Mouse (Mus musculus) kidney, postnatal 10 days (tissue): ENCODE data around the gene Xirp1.
A peak's percentile ranks its signal among the peaks of the same experiment; 100 is the strongest.

Experiments used
- DNase-seq: peaks from one replicate; pipeline ENCODE4 v3.0.0; 2021; ENCODE audit warnings: mixed read lengths

The Xirp1 gene

GRCm38 (mm10) chr9:119983585-119984535 is 39.5 kb downstream of the Xirp1 start:
- DNase-seq = peak; percentile 97

GRCm38 (mm10) chr9:119982956-119983551 is 40.3 kb downstream of the Xirp1 start:
- DNase-seq = peak; percentile 63

- DNase-seq = peak; percentile 79
Observed at GRCm38 (mm10) chr9:119982241-119982811, 41.1 kb downstream of the Xirp1 start.

- peak; percentile 87 for DNase-seq
Observed at GRCm38 (mm10) chr9:119981183-119982179, 41.9 kb downstream of the Xirp1 start.

- DNase-seq = peak; percentile 72
Observed at GRCm38 (mm10) chr9:119980770-119981182, 42.6 kb downstream of the Xirp1 start.

- DNase-seq = no peak
Observed at GRCm38 (mm10) chr9:119979749-119980148, 43.6 kb downstream of the Xirp1 start.

GRCm38 (mm10) chr9:119978811-119979441 is 44.5 kb downstream of the Xirp1 start:
- DNase-seq = no peak

- no peak for DNase-seq
Observed at GRCm38 (mm10) chr9:119978151-119978810, 45.1 kb downstream of the Xirp1 start.

- DNase-seq = peak; percentile 60
Observed at GRCm38 (mm10) chr9:119977557-119978060, 45.8 kb downstream of the Xirp1 start.

- DNase-seq = no peak
Observed at GRCm38 (mm10) chr9:119976704-119977556, 46.5 kb downstream of the Xirp1 start.

- DNase-seq = no peak
Observed at GRCm38 (mm10) chr9:119975286-119975685, 48.1 kb downstream of the Xirp1 start.

GRCm38 (mm10) chr9:119974609-119975008 is 48.8 kb downstream of the Xirp1 start:
- no peak for DNase-seq

GRCm38 (mm10) chr9:119973869-119974520 is 49.4 kb downstream of the Xirp1 start:
- no peak for DNase-seq

- no peak for DNase-seq
Observed at GRCm38 (mm10) chr9:119973281-119973680, 50.1 kb downstream of the Xirp1 start.

GRCm38 (mm10) chr9:119972582-119972981 is 50.8 kb downstream of the Xirp1 start:
- no peak for DNase-seq

- no peak for DNase-seq
Observed at GRCm38 (mm10) chr9:119972166-119972565, 51.2 kb downstream of the Xirp1 start.

- DNase-seq = peak; percentile 52
Observed at GRCm38 (mm10) chr9:119970763-119971656, 52.4 kb downstream of the Xirp1 start.

GRCm38 (mm10) chr9:119970221-119970620 is 53.2 kb downstream of the Xirp1 start:
- DNase-seq = peak; percentile 85
